Mouse (Mus musculus) urinary bladder, postnatal 10 days (tissue): ENCODE results near the gene Plxna2.

Experiments
- DNase-seq: peaks from one replicate; pipeline ENCODE4 v3.0.0; 2022; ENCODE audit warnings: low spot score

Gene Plxna2

GRCm38 (mm10) chr1:194772053-194772452 is 154.0 kb downstream of the Plxna2 start:
- no peak for DNase-seq

DNA sequence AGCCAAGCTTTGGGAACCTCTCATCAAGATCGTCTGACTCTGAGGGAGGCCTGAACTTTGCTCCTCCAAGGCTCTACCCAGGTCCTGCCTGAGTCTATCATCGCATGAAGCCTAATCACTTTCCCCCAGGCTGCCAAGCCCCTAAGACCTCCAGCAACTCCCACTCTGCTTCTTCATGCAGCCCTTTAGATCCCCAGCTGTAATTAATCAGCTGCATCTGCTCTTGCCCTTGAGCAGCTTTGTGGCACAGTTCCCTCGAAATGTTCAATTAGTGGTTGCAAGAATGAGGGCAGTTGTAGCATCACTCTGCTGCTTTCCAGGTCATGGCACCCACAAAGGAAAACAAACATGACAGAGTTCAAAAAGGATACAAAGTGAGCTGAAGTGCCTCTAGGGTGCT is 155.9 kb downstream of the Plxna2 start:
- no peak for DNase-seq

- DNase-seq: no peak
Observed at GRCm38 (mm10) chr1:194774350-194774749, 156.3 kb downstream of the Plxna2 start.

- no peak for DNase-seq
Observed at GRCm38 (mm10) chr1:194774754-194775153, 156.7 kb downstream of the Plxna2 start.

DNA sequence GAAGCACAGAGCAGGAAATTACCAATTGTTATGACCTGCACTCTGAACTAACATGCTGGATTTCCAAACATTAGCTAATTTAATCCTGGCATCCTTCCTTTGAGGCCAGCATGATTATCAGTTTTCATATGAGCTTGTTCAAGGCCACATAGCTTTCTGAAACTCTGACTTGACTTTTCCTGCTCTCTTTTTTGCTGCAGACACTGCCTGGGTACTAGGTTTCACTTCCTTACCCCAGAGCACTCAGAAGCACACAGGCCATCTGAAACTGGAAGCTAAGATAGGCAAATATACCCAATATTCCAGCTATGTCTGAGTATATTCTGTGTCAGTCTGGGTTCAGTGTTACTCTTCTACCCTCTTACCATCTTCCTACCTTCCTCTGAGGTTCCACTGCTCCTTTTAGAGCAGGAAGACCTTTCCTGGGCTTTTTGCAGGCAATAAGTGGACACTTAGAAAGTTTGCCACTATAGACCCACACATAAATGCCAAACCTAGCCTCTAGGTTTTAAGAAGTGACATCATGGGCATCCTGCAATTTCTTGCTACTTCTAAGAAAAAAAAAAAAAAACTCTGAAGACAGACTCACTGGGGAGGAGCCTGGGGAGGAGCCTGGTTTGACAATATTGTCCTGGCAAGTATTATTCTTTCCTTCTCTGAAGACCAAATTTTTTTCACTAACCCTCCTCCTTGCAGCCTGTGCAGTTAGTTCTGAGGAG is 157.8 kb downstream of the Plxna2 start:
- DNase-seq: no peak

DNA sequence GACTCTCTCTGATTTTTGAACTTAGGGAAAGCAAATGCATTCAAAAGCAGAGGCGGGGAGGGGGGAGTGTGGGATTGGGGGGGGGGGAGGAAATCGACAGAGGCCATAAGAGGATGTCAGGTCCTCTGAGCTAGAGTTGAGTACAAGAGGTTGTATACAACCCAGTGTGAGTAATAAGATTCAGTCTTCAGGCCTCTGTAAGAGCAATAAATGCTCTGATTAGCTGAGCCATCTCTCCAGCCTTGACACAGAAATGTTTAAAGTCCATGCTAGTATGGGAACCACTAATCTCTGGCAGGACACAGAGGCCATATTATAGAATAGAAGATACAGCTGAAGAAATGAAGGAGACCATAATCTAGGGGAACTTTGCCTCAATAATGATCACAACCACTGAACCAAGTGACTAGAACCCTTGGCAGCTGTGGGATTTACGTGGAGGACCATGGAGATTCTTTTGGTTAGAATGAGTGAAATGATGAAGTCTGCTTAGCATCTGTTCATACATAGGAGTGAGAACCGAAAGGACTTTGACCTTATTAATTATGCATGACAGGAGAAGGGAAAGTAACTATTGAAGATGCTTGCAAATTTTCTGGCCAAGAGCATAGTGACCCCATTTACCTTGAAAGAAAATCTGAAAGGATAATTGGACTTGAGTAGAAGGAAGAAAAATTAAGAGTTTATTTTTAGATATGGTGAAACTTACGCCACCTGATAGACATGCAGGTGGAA is 158.7 kb downstream of the Plxna2 start:
- DNase-seq: no peak

- no peak for DNase-seq
Observed at GRCm38 (mm10) chr1:194777608-194778007, 159.6 kb downstream of the Plxna2 start.

GRCm38 (mm10) chr1:194780392-194780791 is 162.4 kb downstream of the Plxna2 start:
- no peak for DNase-seq

- no peak for DNase-seq
Observed at GRCm38 (mm10) chr1:194780794-194781390, 162.9 kb downstream of the Plxna2 start.

DNA sequence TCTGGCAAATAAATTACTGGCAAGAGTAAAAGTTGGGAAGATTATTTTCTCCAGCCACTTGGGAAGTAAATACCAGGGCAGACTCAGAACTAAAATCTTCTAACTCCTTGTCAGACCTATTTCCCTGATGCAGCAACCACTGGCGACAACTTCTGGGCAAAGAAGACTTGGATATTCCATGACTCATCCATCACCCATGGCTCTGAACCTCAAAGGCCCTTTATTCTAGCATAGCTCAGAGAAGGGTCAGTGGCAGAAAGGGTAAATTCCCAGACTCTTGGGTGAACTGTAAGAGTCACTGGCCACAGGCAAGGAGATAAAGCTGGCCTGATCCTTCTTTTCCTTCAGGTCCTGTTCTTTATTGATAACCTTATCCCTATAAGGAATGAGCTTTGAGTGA is 163.5 kb downstream of the Plxna2 start:
- no peak for DNase-seq

GRCm38 (mm10) chr1:194782325-194782724 is 164.3 kb downstream of the Plxna2 start:
- DNase-seq: no peak

DNA sequence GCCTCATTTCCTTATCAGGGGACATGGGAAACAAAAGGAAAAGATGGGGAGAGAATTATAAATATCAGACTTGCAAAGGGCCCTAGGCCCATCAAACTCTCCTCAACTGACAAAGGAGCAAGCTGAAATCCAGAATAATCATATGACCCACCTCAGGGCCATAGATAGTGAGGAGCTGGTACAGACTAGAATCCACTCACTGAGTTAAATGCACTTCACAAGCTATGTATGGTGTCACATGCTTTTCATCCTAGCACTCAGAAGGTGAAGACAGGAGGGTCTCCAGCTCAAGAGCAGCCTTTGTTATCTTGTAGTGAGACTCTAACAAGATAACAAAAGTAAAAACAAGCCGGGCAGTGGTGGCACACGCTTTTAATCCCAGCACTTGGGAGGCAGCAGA is 169.6 kb downstream of the Plxna2 start:
- no peak for DNase-seq

DNA sequence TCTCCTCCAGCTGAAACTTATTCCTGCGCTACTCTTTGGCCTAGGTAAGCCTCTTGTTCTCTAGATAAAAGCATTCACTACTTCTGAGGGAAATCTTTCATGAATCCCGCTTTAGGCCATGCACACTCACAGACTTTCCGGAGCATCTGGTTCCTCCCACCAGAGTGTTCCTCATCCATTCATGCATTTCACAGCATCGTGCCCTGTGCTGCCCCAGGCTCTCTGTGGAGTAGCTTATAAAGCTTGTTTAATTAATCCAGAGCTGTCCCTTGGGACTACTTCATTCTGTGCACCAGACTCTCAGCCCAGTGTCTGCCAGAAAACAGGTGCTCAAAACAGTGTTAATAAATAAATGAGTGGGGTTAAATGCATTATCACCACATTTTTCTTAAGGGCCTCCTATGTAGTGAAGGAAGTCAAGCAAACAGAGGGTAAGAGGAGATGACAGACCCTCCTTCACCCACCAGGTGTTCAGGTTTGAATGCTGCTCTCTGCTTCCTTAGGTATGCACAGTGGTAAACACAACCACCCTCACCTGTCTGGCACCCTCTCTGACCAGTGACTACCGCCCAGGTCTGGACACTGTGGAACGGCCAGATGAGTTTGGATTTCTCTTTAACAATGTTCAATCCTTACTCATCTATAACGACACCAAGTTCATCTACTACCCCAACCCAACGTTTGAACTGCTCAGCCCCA is 175.4 kb downstream of the Plxna2 start:
- DNase-seq: no peak

DNA sequence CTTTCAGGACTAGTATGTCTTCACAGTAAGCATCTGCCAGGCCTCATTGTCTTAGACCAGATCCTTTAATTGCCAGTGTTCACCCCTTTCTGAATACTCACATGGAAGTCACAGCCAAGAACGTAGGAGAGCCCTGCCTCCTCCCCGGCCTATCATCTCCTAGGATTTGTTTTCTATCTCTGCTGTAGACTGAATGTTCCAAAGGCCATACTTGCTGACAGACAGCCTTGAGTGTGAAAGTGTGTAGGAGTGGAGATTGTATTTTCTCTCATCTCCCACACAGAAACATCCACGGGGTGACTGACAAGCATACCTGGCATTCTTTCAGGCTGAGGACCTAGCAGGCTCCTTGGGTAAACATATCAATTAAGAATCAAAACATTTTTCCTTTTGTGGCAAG is 177.3 kb downstream of the Plxna2 start:
- DNase-seq: no peak

- no peak for DNase-seq
Observed at GRCm38 (mm10) chr1:194797843-194798242, 179.8 kb downstream of the Plxna2 start.

DNA sequence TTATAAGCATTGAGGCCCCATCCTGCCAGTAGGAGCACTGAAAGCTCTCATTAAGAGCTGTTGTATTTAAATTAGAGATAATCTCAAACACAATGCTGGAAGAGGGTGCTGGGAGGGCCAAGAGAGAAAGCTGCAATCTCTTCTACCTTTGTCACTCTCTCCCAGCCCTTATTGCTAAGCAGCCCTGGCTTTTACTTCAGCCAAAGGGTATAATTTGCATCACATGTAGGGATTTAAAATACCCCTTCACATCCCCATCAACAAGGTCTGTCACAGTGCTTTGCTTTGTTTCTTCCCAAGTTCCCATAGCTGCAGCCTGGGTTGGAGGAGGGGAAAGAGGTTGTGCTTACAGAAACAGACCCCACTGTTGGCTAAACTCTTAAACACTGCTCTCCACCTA is 180.5 kb downstream of the Plxna2 start:
- DNase-seq: no peak

DNA sequence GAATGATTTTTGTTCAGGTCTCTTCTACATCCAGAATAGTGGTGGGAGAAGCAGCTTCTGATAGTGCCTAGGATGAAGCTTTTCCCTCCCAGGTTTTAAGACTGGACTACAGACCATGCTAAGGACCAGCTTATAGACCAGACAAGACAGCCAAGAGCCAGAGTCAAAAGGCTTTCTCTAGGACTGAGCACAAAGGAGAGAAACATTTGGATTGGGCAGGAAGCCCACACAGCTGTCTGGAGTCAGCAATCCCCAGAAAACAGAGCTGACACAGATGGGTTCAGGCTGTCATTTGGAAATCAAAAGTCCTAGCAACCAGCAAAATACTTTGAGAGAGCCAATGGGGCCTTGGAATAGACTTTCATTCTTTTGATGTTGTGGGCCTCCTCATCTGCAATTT is 190.2 kb downstream of the Plxna2 start:
- no peak for DNase-seq

DNA sequence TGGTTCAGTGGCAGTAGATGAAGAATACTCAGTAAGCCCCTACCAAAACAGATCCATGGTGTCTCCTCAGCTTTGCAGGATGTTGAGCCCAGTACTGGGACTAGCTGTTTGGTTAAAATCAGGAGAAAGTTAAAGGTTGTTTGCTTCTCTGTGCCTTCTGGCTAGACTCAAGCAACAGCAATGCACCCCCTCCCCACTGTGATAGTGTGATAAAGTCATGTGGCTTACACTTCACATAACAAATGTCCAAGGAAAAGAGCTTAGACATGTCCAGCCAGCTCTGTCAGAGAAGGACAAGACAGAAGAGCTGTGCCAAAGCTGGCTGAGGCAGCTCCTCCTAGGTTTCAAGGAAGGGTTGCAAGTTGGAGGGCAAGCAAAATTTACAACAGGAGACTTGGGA is 190.7 kb downstream of the Plxna2 start:
- DNase-seq: no peak

- DNase-seq: no peak
Observed at GRCm38 (mm10) chr1:194809600-194809999, 191.6 kb downstream of the Plxna2 start.

DNA sequence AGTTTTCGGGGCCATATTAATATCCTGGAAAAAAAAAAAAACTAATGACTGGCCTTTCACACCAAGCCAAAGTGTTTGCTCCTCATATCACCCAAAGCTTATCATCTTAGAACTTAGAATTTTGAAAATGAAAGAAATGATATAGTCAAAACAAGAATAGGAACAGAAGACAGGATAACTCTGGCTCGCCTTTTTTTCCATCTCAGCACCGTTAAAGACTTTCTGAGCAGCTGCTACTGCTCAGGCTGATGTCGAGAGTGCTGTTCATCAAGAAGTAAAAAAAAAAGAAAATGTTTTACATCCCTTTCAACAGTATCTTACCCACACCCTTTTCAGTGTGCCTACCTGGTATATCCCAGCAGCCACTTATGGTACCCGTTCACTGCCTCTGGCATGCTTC is 196.2 kb downstream of the Plxna2 start:
- no peak for DNase-seq

DNA sequence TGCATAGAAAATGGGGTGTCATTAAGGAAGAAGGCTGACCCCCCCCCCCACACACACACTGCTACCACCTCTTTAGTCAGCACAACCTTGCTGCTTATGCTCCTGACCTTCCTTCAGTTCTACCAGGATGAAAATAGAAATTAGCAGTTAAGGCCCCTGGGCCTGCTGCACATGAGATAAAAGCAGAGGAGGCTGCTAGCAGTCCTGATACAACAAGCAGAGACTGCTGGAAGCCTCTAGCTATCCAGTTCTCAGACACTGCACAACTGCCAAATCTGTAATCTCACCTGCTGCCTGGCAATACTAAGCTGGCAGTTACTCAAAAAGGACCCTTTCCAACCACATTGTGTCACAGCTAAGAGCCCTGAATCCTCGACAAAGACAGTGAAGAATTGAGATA is 197.5 kb downstream of the Plxna2 start:
- no peak for DNase-seq

GRCm38 (mm10) chr1:194816913-194817312 is 198.9 kb downstream of the Plxna2 start:
- DNase-seq: peak; percentile 34

DNA sequence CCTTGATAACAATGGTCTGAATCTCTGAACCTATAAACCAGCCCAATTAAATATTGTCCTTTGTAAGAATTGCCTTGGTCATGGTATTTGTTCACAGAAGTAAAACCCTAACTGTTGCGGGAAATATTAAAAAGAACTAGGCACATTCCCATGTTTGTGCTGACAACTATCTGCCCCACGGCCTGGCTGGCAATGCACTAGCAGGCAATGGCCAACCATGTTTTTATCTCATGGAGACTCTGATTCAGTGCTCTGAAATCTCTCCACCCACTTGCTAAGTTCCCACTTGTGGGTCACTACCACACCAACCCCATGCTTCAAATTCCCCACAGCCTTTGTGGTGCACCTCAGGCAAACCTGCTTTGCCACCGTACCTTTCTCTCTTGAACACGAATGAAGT is 202.9 kb downstream of the Plxna2 start:
- no peak for DNase-seq
